Mouse (Mus musculus): ENCODE measurements around the gene Hs3st4. TPM values are rescaled to one million over a fixed set of nuclear protein-coding genes. Genes with fewer than 3 reads are reported as not detected.

Hs3st4 gene
- polyA plus RNA-seq, 1 experiment from 2014 or later: 0.36 TPM

- DNase-seq (ENCODE audit: low spot score) (no peak), ATAC-seq (ENCODE audit: insufficient read depth, low FRiP score, low TSS enrichment) (no peak)
- Histone ChIP-seq H3K9me3 (ENCODE audit: control insufficient read depth, low read length) (no peaks in the 10 kb centered on the region), H3K36me3 (ENCODE audit: control insufficient read depth, insufficient read depth, low read length) (no peaks in the 10 kb centered on the region), H3K9ac (ENCODE audit: low read length) (no peak overlapping the region), H3K27me3 (ENCODE audit: control insufficient read depth, insufficient read depth, low read length) (no peaks in the 10 kb centered on the region), H3K4me3 (ENCODE audit: low read depth, low read length) (no peak overlapping the region), H3K4me2 (ENCODE audit: low read depth) (no peak overlapping the region), H3K27ac (ENCODE audit: low read depth, low read length) (no peak overlapping the region), H3K4me1 (ENCODE audit: control insufficient read depth, insufficient read depth, low read length) (no peaks in the 10 kb centered on the region)
- WGBS: 56% methylated on average over 1 of the region's 1 CpGs
Observed at GRCm38 (mm10) chr7:124335635-124336034, 353.0 kb downstream of the Hs3st4 start.

DNA sequence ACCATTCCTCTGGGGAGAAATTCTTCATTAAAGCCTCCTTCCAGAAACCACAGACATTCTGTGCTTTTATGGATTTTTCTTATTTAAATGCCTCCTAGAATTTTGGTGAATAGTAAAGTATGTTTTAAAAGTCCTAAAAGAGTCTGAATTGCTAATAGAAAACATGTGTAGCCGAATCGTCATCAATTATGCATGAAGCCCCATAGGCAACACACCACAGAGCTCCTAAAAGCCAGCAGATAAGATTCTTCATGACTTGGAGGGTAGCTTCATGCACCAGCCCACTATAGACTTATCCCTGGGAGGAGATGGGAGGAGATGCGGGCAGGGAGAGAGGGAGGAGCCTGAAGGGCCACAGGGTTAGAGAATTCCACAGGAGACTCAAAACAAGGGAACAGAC, 358.8 kb downstream of the Hs3st4 start:
- no peak for ATAC-seq (ENCODE audit: insufficient read depth, low FRiP score, low TSS enrichment)

GRCm38 (mm10) chr7:124347218-124348017, 364.7 kb downstream of the Hs3st4 start:
- Histone ChIP-seq H3K27ac (ENCODE audit: low read depth, low read length) (no peak overlapping the region), H3K4me1 (ENCODE audit: control insufficient read depth, insufficient read depth, low read length) (no peaks in the 10 kb centered on the region), H3K4me2 (ENCODE audit: low read depth) (no peak overlapping the region), H3K9ac (ENCODE audit: low read length) (no peak overlapping the region), H3K27me3 (ENCODE audit: control insufficient read depth, insufficient read depth, low read length) (no peaks in the 10 kb centered on the region), H3K4me3 (ENCODE audit: low read depth, low read length) (no peak overlapping the region), H3K9me3 (ENCODE audit: control insufficient read depth, low read length) (no peaks in the 10 kb centered on the region), H3K36me3 (ENCODE audit: control insufficient read depth, insufficient read depth, low read length) (no peaks in the 10 kb centered on the region)
- peak; percentile 15 for DNase-seq (ENCODE audit: low spot score)
- 54% methylated on average over 13 of the region's 13 CpGs for WGBS
- no peak for ATAC-seq (ENCODE audit: insufficient read depth, low FRiP score, low TSS enrichment)

More for the DNA sequence above, 358.8 kb downstream of the Hs3st4 start:
- H3K9ac ChIP-seq (ENCODE audit: low read length): no peak overlapping the region
- no peak overlapping the region for H3K4me3 ChIP-seq (ENCODE audit: low read depth, low read length)
- H3K36me3 ChIP-seq (ENCODE audit: control insufficient read depth, insufficient read depth, low read length): no peaks in the 10 kb centered on the region
- no peaks in the 10 kb centered on the region for H3K4me1 ChIP-seq (ENCODE audit: control insufficient read depth, insufficient read depth, low read length)
- no peak overlapping the region for H3K27ac ChIP-seq (ENCODE audit: low read depth, low read length)
- no peak overlapping the region for H3K4me2 ChIP-seq (ENCODE audit: low read depth)
- no peak for DNase-seq (ENCODE audit: low spot score)
- H3K9me3 ChIP-seq (ENCODE audit: control insufficient read depth, low read length): no peaks in the 10 kb centered on the region
- H3K27me3 ChIP-seq (ENCODE audit: control insufficient read depth, insufficient read depth, low read length): no peaks in the 10 kb centered on the region
- 81% methylated on average over 3 of the region's 3 CpGs for WGBS

DNA sequence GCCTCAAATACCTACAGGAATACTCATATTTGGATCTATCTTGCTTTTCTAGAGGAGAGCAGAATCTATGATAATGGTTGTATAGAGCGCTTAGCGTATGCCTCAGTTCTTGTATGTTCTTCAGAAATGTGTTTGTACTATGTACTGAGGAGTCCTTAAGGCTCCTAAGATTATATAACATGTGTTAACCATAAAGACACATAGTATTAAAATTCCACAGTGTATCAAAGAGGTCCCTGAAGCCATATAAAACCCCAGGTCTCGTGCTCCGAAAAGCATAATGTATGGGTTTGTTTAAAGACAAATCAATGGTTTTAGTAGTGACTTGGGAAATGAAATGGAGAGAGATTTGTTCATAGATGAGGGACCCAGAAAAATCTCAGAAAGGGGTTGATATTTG, 371.4 kb downstream of the Hs3st4 start:
- H3K27me3 ChIP-seq (ENCODE audit: control insufficient read depth, insufficient read depth, low read length): no peaks in the 10 kb centered on the region
- no peaks in the 10 kb centered on the region for H3K36me3 ChIP-seq (ENCODE audit: control insufficient read depth, insufficient read depth, low read length)
- H3K27ac ChIP-seq (ENCODE audit: low read depth, low read length): no peak overlapping the region
- H3K9ac ChIP-seq (ENCODE audit: low read length): no peak overlapping the region
- no peaks in the 10 kb centered on the region for H3K4me1 ChIP-seq (ENCODE audit: control insufficient read depth, insufficient read depth, low read length)
- no peak for ATAC-seq (ENCODE audit: insufficient read depth, low FRiP score, low TSS enrichment)
- 90% methylated on average over 4 of the region's 4 CpGs for WGBS
- no peak for DNase-seq (ENCODE audit: low spot score)
- H3K4me2 ChIP-seq (ENCODE audit: low read depth): no peak overlapping the region
- H3K9me3 ChIP-seq (ENCODE audit: control insufficient read depth, low read length): no peaks in the 10 kb centered on the region
- no peak overlapping the region for H3K4me3 ChIP-seq (ENCODE audit: low read depth, low read length)

GRCm38 (mm10) chr7:124358068-124358467, 375.4 kb downstream of the Hs3st4 start:
- H3K4me2 ChIP-seq (ENCODE audit: low read depth): no peak overlapping the region
- no peak for ATAC-seq (ENCODE audit: insufficient read depth, low FRiP score, low TSS enrichment)
- no peak overlapping the region for H3K27ac ChIP-seq (ENCODE audit: low read depth, low read length)
- no peaks in the 10 kb centered on the region for H3K27me3 ChIP-seq (ENCODE audit: control insufficient read depth, insufficient read depth, low read length)
- 75% methylated on average over 3 of the region's 3 CpGs for WGBS
- no peaks in the 10 kb centered on the region for H3K4me1 ChIP-seq (ENCODE audit: control insufficient read depth, insufficient read depth, low read length)
- no peaks in the 10 kb centered on the region for H3K9me3 ChIP-seq (ENCODE audit: control insufficient read depth, low read length)
- DNase-seq (ENCODE audit: low spot score): no peak
- no peak overlapping the region for H3K4me3 ChIP-seq (ENCODE audit: low read depth, low read length)
- H3K36me3 ChIP-seq (ENCODE audit: control insufficient read depth, insufficient read depth, low read length): no peaks in the 10 kb centered on the region
- no peak overlapping the region for H3K9ac ChIP-seq (ENCODE audit: low read length)

- no peak for ATAC-seq (ENCODE audit: insufficient read depth, low FRiP score, low TSS enrichment)
- Histone ChIP-seq H3K4me1 (ENCODE audit: control insufficient read depth, insufficient read depth, low read length) (no peaks in the 10 kb centered on the region), H3K9me3 (ENCODE audit: control insufficient read depth, low read length) (no peaks in the 10 kb centered on the region), H3K4me2 (ENCODE audit: low read depth) (no peak overlapping the region), H3K27me3 (ENCODE audit: control insufficient read depth, insufficient read depth, low read length) (no peaks in the 10 kb centered on the region), H3K4me3 (ENCODE audit: low read depth, low read length) (no peak overlapping the region), H3K27ac (ENCODE audit: low read depth, low read length) (no peak overlapping the region), H3K36me3 (ENCODE audit: control insufficient read depth, insufficient read depth, low read length) (no peaks in the 10 kb centered on the region), H3K9ac (ENCODE audit: low read length) (no peak overlapping the region)
- no peak for DNase-seq (ENCODE audit: low spot score)
- WGBS: 83% methylated on average over 4 of the region's 4 CpGs
Observed at GRCm38 (mm10) chr7:124359836-124360235, 377.2 kb downstream of the Hs3st4 start.

DNA sequence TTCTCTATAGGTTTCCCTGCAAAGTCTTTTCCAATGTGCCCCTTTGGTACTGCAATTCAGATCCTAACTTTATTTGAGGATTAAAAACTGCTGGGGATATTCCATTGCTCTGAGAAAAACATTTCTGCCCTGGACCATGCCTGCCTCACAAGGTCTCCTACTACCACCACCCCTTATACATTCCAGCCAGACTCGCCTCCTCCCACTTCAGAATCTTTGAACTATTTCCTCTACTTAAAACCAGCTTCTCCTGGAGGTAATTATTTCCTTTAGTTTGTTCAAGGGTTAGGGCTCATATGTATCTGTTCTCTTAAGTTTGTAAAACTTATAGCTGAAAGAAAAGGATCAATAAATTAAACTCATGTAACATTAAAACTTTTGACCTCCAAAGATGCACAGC, 389.6 kb downstream of the Hs3st4 start:
- H3K4me1 ChIP-seq (ENCODE audit: control insufficient read depth, insufficient read depth, low read length): no peaks in the 10 kb centered on the region
- ATAC-seq (ENCODE audit: insufficient read depth, low FRiP score, low TSS enrichment) (no peak), DNase-seq (ENCODE audit: low spot score) (no peak)
- H3K4me3 ChIP-seq (ENCODE audit: low read depth, low read length): no peak overlapping the region
- H3K9ac ChIP-seq (ENCODE audit: low read length): no peak overlapping the region
- no peaks in the 10 kb centered on the region for H3K36me3 ChIP-seq (ENCODE audit: control insufficient read depth, insufficient read depth, low read length)
- no peaks in the 10 kb centered on the region for H3K27me3 ChIP-seq (ENCODE audit: control insufficient read depth, insufficient read depth, low read length)
- H3K27ac ChIP-seq (ENCODE audit: low read depth, low read length): no peak overlapping the region
- H3K4me2 ChIP-seq (ENCODE audit: low read depth): no peak overlapping the region
- no peaks in the 10 kb centered on the region for H3K9me3 ChIP-seq (ENCODE audit: control insufficient read depth, low read length)
- WGBS: 72% methylated on average over 1 of the region's 1 CpGs

DNA sequence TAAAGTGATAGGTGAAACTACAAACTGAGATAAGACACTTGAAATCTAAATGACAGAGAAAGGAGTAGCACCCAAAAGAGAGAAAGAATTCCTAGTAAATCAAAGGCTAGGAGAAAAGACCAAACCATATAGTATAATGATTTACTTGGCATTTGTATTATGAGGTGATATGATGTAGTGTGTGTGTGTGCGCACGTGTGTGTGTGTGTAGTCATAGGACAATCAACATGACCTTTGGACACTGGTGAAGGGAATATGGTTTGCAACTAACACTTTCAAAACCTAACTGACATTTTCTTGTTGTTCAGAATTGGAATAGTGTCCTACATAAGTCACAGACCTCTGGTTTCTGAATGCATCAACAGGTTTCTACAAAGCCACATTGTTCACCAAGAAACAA, 390.0 kb downstream of the Hs3st4 start:
- ATAC-seq (ENCODE audit: insufficient read depth, low FRiP score, low TSS enrichment): no peak
- WGBS: 88% methylated on average over 2 of the region's 2 CpGs
- no peak for DNase-seq (ENCODE audit: low spot score)
- Histone ChIP-seq H3K4me2 (ENCODE audit: low read depth) (no peak overlapping the region), H3K9me3 (ENCODE audit: control insufficient read depth, low read length) (no peaks in the 10 kb centered on the region), H3K9ac (ENCODE audit: low read length) (no peak overlapping the region), H3K27ac (ENCODE audit: low read depth, low read length) (no peak overlapping the region), H3K4me1 (ENCODE audit: control insufficient read depth, insufficient read depth, low read length) (no peaks in the 10 kb centered on the region), H3K4me3 (ENCODE audit: low read depth, low read length) (no peak overlapping the region), H3K27me3 (ENCODE audit: control insufficient read depth, insufficient read depth, low read length) (no peaks in the 10 kb centered on the region), H3K36me3 (ENCODE audit: control insufficient read depth, insufficient read depth, low read length) (no peaks in the 10 kb centered on the region)

- H3K9me3 ChIP-seq (ENCODE audit: control insufficient read depth, low read length): no peaks in the 10 kb centered on the region
- DNase-seq (ENCODE audit: low spot score) (no peak), ATAC-seq (ENCODE audit: insufficient read depth, low FRiP score, low TSS enrichment) (no peak)
- H3K4me1 ChIP-seq (ENCODE audit: control insufficient read depth, insufficient read depth, low read length): no peaks in the 10 kb centered on the region
- 35% methylated on average over 4 of the region's 4 CpGs for WGBS
- H3K4me3 ChIP-seq (ENCODE audit: low read depth, low read length): no peak overlapping the region
- H3K27ac ChIP-seq (ENCODE audit: low read depth, low read length): no peak overlapping the region
- no peak overlapping the region for H3K9ac ChIP-seq (ENCODE audit: low read length)
- H3K36me3 ChIP-seq (ENCODE audit: control insufficient read depth, insufficient read depth, low read length): no peaks in the 10 kb centered on the region
- no peaks in the 10 kb centered on the region for H3K27me3 ChIP-seq (ENCODE audit: control insufficient read depth, insufficient read depth, low read length)
- no peak overlapping the region for H3K4me2 ChIP-seq (ENCODE audit: low read depth)
Observed at GRCm38 (mm10) chr7:124383489-124383888, 400.8 kb downstream of the Hs3st4 start.

All from neural tube, embryonic 11.5 days (tissue).